8 mouse cellular contexts compared by ENCODE assay signal in genomic region chr9:72530237-72530636, GRCm38 (mm10). TPM values are rescaled to one million over a fixed set of nuclear protein-coding genes. Genes with fewer than 3 reads are reported as not detected.
A peak's percentile ranks its signal among the peaks of the same experiment; 100 is the strongest.
DNase-seq lines count a peak whose midpoint lies in the region; ATAC-seq lines count a peak whose summit lies in the region.

No protein-coding gene starts in this region.

- no peak for ATAC-seq in intestine, embryonic 14.5 days (replicated peaks; ENCODE audit: low FRiP score, low TSS enrichment, low read depth)

- H3K9me3 ChIP-seq in intestine, embryonic 14.5 days (ENCODE audit: control insufficient read depth, low read length) = no peaks in the 10 kb centered on the region

- no peaks in the 10 kb centered on the region for H3K27me3 ChIP-seq in intestine, embryonic 14.5 days (replicated peaks; ENCODE audit: control insufficient read depth, insufficient read depth, low read length)

- peak; percentile 85 to 95 for DNase-seq in adrenal gland, adult (ENCODE audit: inconsistent age in 2 of 2, low spot score in 1 of 2)
- DNase-seq in cerebellum, postnatal 4 days (ENCODE audit: low spot score in 2 of 2) = peak; percentile 61 to 88
- DNase-seq in gastrocnemius, adult 8-10 months (ENCODE audit: low spot score in 2 of 2) = peak; percentile 77 to 80
- peak; percentile 89 for DNase-seq in intestine, embryonic 14.5 days (ENCODE audit: low spot score)
- peak; percentile 84 to 91 for DNase-seq in left cerebral cortex, postnatal 25 days (ENCODE audit: low spot score in 2 of 2)
- peak; percentile 96 for DNase-seq in mesoderm, embryonic 11.5 days (ENCODE audit: low read depth, low spot score)
- DNase-seq in right cerebral cortex, postnatal 4 days = peak; percentile 79
- DNase-seq in yolk sac, embryonic 10.5 days (ENCODE audit: low spot score) = peak; percentile 83

- no peaks in the 10 kb centered on the region for H3K36me3 ChIP-seq in intestine, embryonic 14.5 days (ENCODE audit: control insufficient read depth, insufficient read depth, low read length)

- H3K4me3 ChIP-seq in intestine, embryonic 14.5 days (ENCODE audit: low read depth, low read length) = no peak overlapping the region

- peak overlapping the region; percentile 82; the same call in 1 of the 2 replicates for H3K4me2 ChIP-seq in intestine, embryonic 14.5 days (ENCODE audit: low read length)

- no peak overlapping the region for H3K9ac ChIP-seq in intestine, embryonic 14.5 days (ENCODE audit: low read length)

- H3K27ac ChIP-seq in intestine, embryonic 14.5 days (ENCODE audit: low read depth) = peak overlapping the region; percentile 98

- H3K4me1 ChIP-seq in intestine, embryonic 14.5 days (replicated peaks; ENCODE audit: control insufficient read depth, insufficient read depth, low read length) = peaks cover 9% of the 10 kb centered on the region; the same call in 1 of the 2 replicates

- WGBS in intestine, embryonic 14.5 days = under 1% methylated on average over 12 of the region's 12 CpGs

- intact Hi-C loops in left cerebral cortex, postnatal 25 days (cut with DNase I) = loop anchor here (1.0 to 5.0 kb wide), 3 partner anchors 37 to 132 kb away; partner anchors contain the start of genes Nedd4 and Tex9

RNA-seq across cellular contexts. Expression of gene Rfx7, which starts 1.8 kb away (rescaled TPM):
- total RNA-seq in gastrocnemius, adult 8-10 months (2022) = 10 to 100 TPM; 17.4 to 23.3 (median 19.9) TPM
- 17.9 and 18.0 TPM in 2 replicates for polyA plus RNA-seq in intestine, embryonic 14.5 days (2014; fragmentation: Nextera tagmentation; extraction: Ambion mirVana)
- total RNA-seq in left cerebral cortex, postnatal 25 days (2021) = 10 to 100 TPM; 27.7 to 30.3 TPM

RNA-seq across cellular contexts. Expression of gene Tex9, which starts 38.2 kb away (rescaled TPM):
- total RNA-seq in gastrocnemius, adult 8-10 months (2022) = 1 to 10 TPM in 3 of 4 experiments, under 1 TPM in 1; 0.99 to 1.9 (median 1.4) TPM
- polyA plus RNA-seq in intestine, embryonic 14.5 days (2014; fragmentation: Nextera tagmentation; extraction: Ambion mirVana) = 22.8 and 25.0 TPM in 2 replicates
- total RNA-seq in left cerebral cortex, postnatal 25 days (2021) = 10 to 100 TPM in 1 of 2 experiments, 1 to 10 TPM in 1; 8.3 to 13.9 TPM
